Mouse (Mus musculus) kidney, postnatal 0 days (tissue): ENCODE measurements at regions not wholly inside any gene's neighbourhood (a gene's known extent, or its start where the extent isn't known, plus 50 kb on each side); places are given as distances from the start of the nearest gene placed in this dataset.

Experiments used
- ATAC-seq: fragments of 200-750 bp; cut with Nextera tagmentation; replicated peaks from 2 replicates; pipeline ENCODE4 v1.8.0; 2017; ENCODE audit warnings: low read depth, moderate number of reproducible peaks, moderate TSS enrichment, moderate library complexity; ENCODE audit not compliant: low FRiP score
- DNase-seq: peaks from one replicate; pipeline ENCODE4 v3.0.0-alpha.2; 2016; ENCODE audit warnings: low spot score
- H3K27ac ChIP-seq: fragments of 300-500 bp; sonication (generic); 2 replicates; pipeline ENCODE4 v1.5.1; 2014; ENCODE audit warnings: mild to moderate bottlenecking
- H3K27me3 ChIP-seq: fragments of 300-500 bp; sonication (generic); 2 replicates; pipeline ENCODE4 v1.6.1; 2014; ENCODE audit warnings: low read length, mixed read lengths; ENCODE audit not compliant: insufficient read depth
- H3K36me3 ChIP-seq: fragments of 300-500 bp; sonication (generic); 2 replicates; pipeline ENCODE4 v1.6.1; 2014; ENCODE audit warnings: low read length, mixed read lengths; ENCODE audit not compliant: insufficient read depth
- H3K4me1 ChIP-seq: fragments of 300-500 bp; sonication (generic); replicated peaks from 2 replicates; pipeline ENCODE4 v1.6.1; 2014; ENCODE audit warnings: antibody characterized with exemption, low read length, mixed read lengths; ENCODE audit not compliant: insufficient read depth
- H3K4me2 ChIP-seq: fragments of 300-500 bp; sonication (generic); 2 replicates; pipeline ENCODE4 v1.6.1; 2014; ENCODE audit warnings: mild to moderate bottlenecking, low read length, moderate library complexity, mixed read lengths
- H3K4me3 ChIP-seq: fragments of 300-500 bp; sonication (generic); replicated peaks from 2 replicates; pipeline ENCODE4 v1.5.1; 2014; ENCODE audit warnings: low read depth, low read length
- H3K9ac ChIP-seq: fragments of 300-500 bp; sonication (generic); 2 replicates; pipeline ENCODE4 v1.6.1; 2014; ENCODE audit warnings: low read depth, low read length
- H3K9me3 ChIP-seq: fragments of 300-500 bp; sonication (generic); replicated peaks from 2 replicates; pipeline ENCODE4 v1.6.1; 2016; ENCODE audit warnings: low read length, inconsistent platforms, mixed read lengths
- CTCF ChIP-seq: IDR thresholded peaks from 2 replicates; pipeline ENCODE4 v1.5.1; 2016; ENCODE audit warnings: antibody characterized with exemption, low read depth, mild to moderate bottlenecking, moderate library complexity
- WGBS: fragments of 180-500 bp; shearing (Covaris S2); extraction: QIAGEN DNeasy Blood & Tissue Kit; methylation state at CpG from one replicate; pipeline ENCODE4 v1.1.7; 2014; 5-methylcytosine and 5-hydroxymethylcytosine counted together

- H3K9ac ChIP-seq = no peak overlapping the region
- H3K4me1 ChIP-seq = no peaks in the 10 kb centered on the region
- H3K27me3 ChIP-seq = no peaks in the 10 kb centered on the region
- no peak for TF ChIP-seq CTCF
- H3K36me3 ChIP-seq = no peaks in the 10 kb centered on the region
- ATAC-seq (no peak), DNase-seq (no peak)
- 91% methylated on average over 5 of the region's 5 CpGs for WGBS
- no peak overlapping the region for H3K4me2 ChIP-seq
- H3K27ac ChIP-seq = no peak overlapping the region
- H3K9me3 ChIP-seq = no peaks in the 10 kb centered on the region
- H3K4me3 ChIP-seq = no peak overlapping the region
Measured at GRCm38 (mm10) chr9:47426712-47427111, 103.3 kb upstream of the Cadm1 start.

GRCm38 (mm10) chr9:47428710-47429341 is 101.1 kb upstream of the Cadm1 start:
- 65% methylated on average over 8 of the region's 8 CpGs for WGBS
- no peak overlapping the region for H3K27ac ChIP-seq
- TF ChIP-seq CTCF = no peak
- H3K9ac ChIP-seq = no peak overlapping the region
- no peaks in the 10 kb centered on the region for H3K4me1 ChIP-seq
- H3K9me3 ChIP-seq = no peaks in the 10 kb centered on the region
- DNase-seq (no peak), ATAC-seq (no peak)
- no peaks in the 10 kb centered on the region for H3K27me3 ChIP-seq
- no peaks in the 10 kb centered on the region for H3K36me3 ChIP-seq
- H3K4me3 ChIP-seq = no peak overlapping the region
- H3K4me2 ChIP-seq = no peak overlapping the region

- Histone ChIP-seq H3K36me3 (no peaks in the 10 kb centered on the region), H3K27me3 (no peaks in the 10 kb centered on the region), H3K9ac (no peak overlapping the region), H3K4me1 (no peaks in the 10 kb centered on the region), H3K27ac (no peak overlapping the region), H3K4me3 (no peak overlapping the region), H3K9me3 (no peaks in the 10 kb centered on the region), H3K4me2 (no peak overlapping the region)
- DNase-seq (no peak), ATAC-seq (no peak)
- no peak for TF ChIP-seq CTCF
- WGBS = no CpG with 5 or more reads among the region's 1 CpGs
Measured at GRCm38 (mm10) chr9:47429691-47430090, 100.3 kb upstream of the Cadm1 start.

- ATAC-seq (no peak), DNase-seq (no peak)
- no peaks in the 10 kb centered on the region for H3K4me1 ChIP-seq
- H3K36me3 ChIP-seq = no peaks in the 10 kb centered on the region
- no peak overlapping the region for H3K4me2 ChIP-seq
- no peak overlapping the region for H3K4me3 ChIP-seq
- H3K9ac ChIP-seq = no peak overlapping the region
- H3K27me3 ChIP-seq = no peaks in the 10 kb centered on the region
- no peaks in the 10 kb centered on the region for H3K9me3 ChIP-seq
- 80% methylated on average over 4 of the region's 4 CpGs for WGBS
- no peak for TF ChIP-seq CTCF
- H3K27ac ChIP-seq = no peak overlapping the region
Measured at GRCm38 (mm10) chr9:47432715-47433114, 97.3 kb upstream of the Cadm1 start.

- Histone ChIP-seq H3K9me3 (no peaks in the 10 kb centered on the region), H3K27ac (no peak overlapping the region), H3K27me3 (no peaks in the 10 kb centered on the region), H3K4me3 (no peak overlapping the region), H3K9ac (no peak overlapping the region), H3K36me3 (no peaks in the 10 kb centered on the region), H3K4me1 (no peaks in the 10 kb centered on the region), H3K4me2 (no peak overlapping the region)
- no peak for TF ChIP-seq CTCF
- no peak for ATAC-seq
- 70% methylated on average over 2 of the region's 2 CpGs for WGBS
- no peak for DNase-seq
Measured at GRCm38 (mm10) chr9:47433185-47433584, 96.8 kb upstream of the Cadm1 start.

GRCm38 (mm10) chr9:47434091-47434490 is 95.9 kb upstream of the Cadm1 start:
- ATAC-seq = no peak
- Histone ChIP-seq H3K9ac (no peak overlapping the region), H3K4me3 (no peak overlapping the region), H3K4me2 (no peak overlapping the region), H3K4me1 (no peaks in the 10 kb centered on the region), H3K36me3 (no peaks in the 10 kb centered on the region), H3K27ac (no peak overlapping the region), H3K27me3 (no peaks in the 10 kb centered on the region), H3K9me3 (no peaks in the 10 kb centered on the region)
- DNase-seq = no peak
- no peak for TF ChIP-seq CTCF
- 91% methylated on average over 2 of the region's 2 CpGs for WGBS

GRCm38 (mm10) chr9:47438976-47439375 is 91.0 kb upstream of the Cadm1 start:
- H3K4me2 ChIP-seq = no peak overlapping the region
- no peaks in the 10 kb centered on the region for H3K36me3 ChIP-seq
- WGBS = 82% methylated on average over 4 of the region's 4 CpGs
- no peaks in the 10 kb centered on the region for H3K9me3 ChIP-seq
- ATAC-seq (no peak), DNase-seq (no peak)
- H3K4me3 ChIP-seq = no peak overlapping the region
- no peak overlapping the region for H3K9ac ChIP-seq
- H3K27ac ChIP-seq = no peak overlapping the region
- no peaks in the 10 kb centered on the region for H3K27me3 ChIP-seq
- no peak for TF ChIP-seq CTCF
- H3K4me1 ChIP-seq = no peaks in the 10 kb centered on the region
